Comparison of ENCODE assay signal across 10 mouse cellular contexts in the genomic region with DNA sequence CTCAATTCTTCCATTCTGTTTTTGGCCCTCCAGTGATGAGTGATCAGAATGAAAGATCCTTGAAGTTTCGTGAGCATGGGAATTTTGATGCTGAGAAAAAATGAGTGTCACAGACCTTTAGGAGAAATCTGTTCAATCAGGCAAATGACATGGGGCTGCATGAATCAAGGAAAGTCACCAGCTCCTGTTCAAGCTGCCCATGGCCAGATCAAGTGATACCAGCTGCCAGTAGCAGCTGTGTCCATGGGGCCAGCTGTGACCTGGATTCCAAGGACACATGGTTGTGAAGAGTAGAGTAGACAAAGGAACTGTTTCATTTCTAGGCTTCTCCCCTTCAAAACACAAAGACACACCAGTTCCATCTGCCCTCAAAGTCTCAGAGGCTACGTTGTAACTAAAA.
A peak's percentile ranks its signal among the peaks of the same experiment; 100 is the strongest.
DNase-seq lines count a peak whose midpoint lies in the region; ATAC-seq and TF ChIP-seq lines count a peak whose summit lies in the region.
"Had no signal": no experiment of that assay in that cellular context is flagged by ENCODE, and none has a peak within 500 bp of the region (broad histone marks: within the 10 kb centered on the region; RNA-seq: fewer than 3 reads in every experiment).

No protein-coding gene starts in this region.

- H3K27me3 ChIP-seq in heart, embryonic 12.5 days (replicated peaks): no peaks in the 10 kb centered on the region
- no peaks in the 10 kb centered on the region for H3K27me3 ChIP-seq in embryonic facial prominence, embryonic 13.5 days
- H3K27me3 ChIP-seq in kidney, postnatal 0 days (ENCODE audit: insufficient read depth, low read length): no peaks in the 10 kb centered on the region
- H3K27me3 ChIP-seq: liver, embryonic 15.5 days had no signal

- H3K9ac ChIP-seq in heart, embryonic 12.5 days: no peak overlapping the region
- H3K9ac ChIP-seq in embryonic facial prominence, embryonic 13.5 days: no peak overlapping the region
- no peak overlapping the region for H3K9ac ChIP-seq in kidney, postnatal 0 days (ENCODE audit: low read depth, low read length)
- H3K9ac ChIP-seq: liver, embryonic 15.5 days had no signal

- no peak for TF ChIP-seq CTCF in kidney, postnatal 0 days (IDR thresholded peaks at IDR 0.05; ENCODE audit: low read depth)

- WGBS in heart, embryonic 12.5 days: 35% methylated on average over 2 of the region's 2 CpGs
- 41% methylated on average over 2 of the region's 2 CpGs for WGBS in embryonic facial prominence, embryonic 13.5 days
- 68% methylated on average over 2 of the region's 2 CpGs for WGBS in kidney, postnatal 0 days

- no peaks in the 10 kb centered on the region for H3K36me3 ChIP-seq in heart, embryonic 12.5 days
- no peaks in the 10 kb centered on the region for H3K36me3 ChIP-seq in embryonic facial prominence, embryonic 13.5 days
- H3K36me3 ChIP-seq in kidney, postnatal 0 days (ENCODE audit: insufficient read depth, low read length): no peaks in the 10 kb centered on the region
- H3K36me3 ChIP-seq: liver, embryonic 15.5 days had no signal

- no peak overlapping the region for H3K4me3 ChIP-seq in heart, embryonic 12.5 days
- no peak overlapping the region for H3K4me3 ChIP-seq in embryonic facial prominence, embryonic 13.5 days
- H3K4me3 ChIP-seq in kidney, postnatal 0 days (replicated peaks; ENCODE audit: low read depth, low read length): no peak overlapping the region
- H3K4me3 ChIP-seq: liver, embryonic 15.5 days had no signal

- no peak overlapping the region for H3K4me2 ChIP-seq in heart, embryonic 12.5 days
- no peak overlapping the region for H3K4me2 ChIP-seq in embryonic facial prominence, embryonic 13.5 days
- H3K4me2 ChIP-seq in kidney, postnatal 0 days (ENCODE audit: low read length): no peak overlapping the region
- H3K4me2 ChIP-seq: liver, embryonic 15.5 days had no signal

- DNase-seq in heart, adult 9 months (ENCODE audit: low spot score in 2 of 2): no peak
- peak; percentile 89 for DNase-seq in Muller cell, postnatal 12 days (ENCODE audit: inconsistent ontology term)
- DNase-seq in kidney, postnatal 0 days (ENCODE audit: low spot score): no peak
- DNase-seq in spleen, postnatal 4 days (ENCODE audit: low spot score in 2 of 2): no peak
- DNase-seq: right cerebral cortex, postnatal 25 days had no signal

- peaks cover 54% of the 10 kb centered on the region for H3K4me1 ChIP-seq in heart, embryonic 12.5 days (replicated peaks)
- H3K4me1 ChIP-seq in embryonic facial prominence, embryonic 13.5 days: peaks cover 37% of the 10 kb centered on the region
- 0 out of 2 replicates have a peak, but pooled peaks cover 3% of the 10 kb centered on the region for H3K4me1 ChIP-seq in kidney, postnatal 0 days (replicated peaks; ENCODE audit: insufficient read depth, low read length)
- H3K4me1 ChIP-seq: liver, embryonic 15.5 days had no signal

- peak overlapping the region; percentile 89 for H3K27ac ChIP-seq in heart, embryonic 12.5 days (ENCODE audit: poor library complexity, severe bottlenecking)
- H3K27ac ChIP-seq in embryonic facial prominence, embryonic 13.5 days: peak overlapping the region; percentile 72
- no peak overlapping the region for H3K27ac ChIP-seq in kidney, postnatal 0 days

- H3K9me3 ChIP-seq in heart, embryonic 12.5 days (replicated peaks): no peaks in the 10 kb centered on the region
- H3K9me3 ChIP-seq in embryonic facial prominence, embryonic 13.5 days: no peaks in the 10 kb centered on the region
- no peaks in the 10 kb centered on the region for H3K9me3 ChIP-seq in kidney, postnatal 0 days (replicated peaks; ENCODE audit: low read length)
- H3K9me3 ChIP-seq: liver, embryonic 15.5 days had no signal

- ATAC-seq in heart, embryonic 12.5 days (ENCODE audit: insufficient number of reproducible peaks, low FRiP score): no peak
- ATAC-seq in embryonic facial prominence, embryonic 13.5 days (ENCODE audit: insufficient number of reproducible peaks, insufficient read depth, low FRiP score, low TSS enrichment, low read depth): no peak
- ATAC-seq in kidney, postnatal 0 days (replicated peaks; ENCODE audit: low FRiP score, low read depth): 0 out of 2 replicates have a peak, but pooled peaks have one; percentile 29
- ATAC-seq in inflammation-experienced regulatory T-cells, adult 6 months: no peak
- ATAC-seq in granulocyte monocyte progenitor cell, adult 5-6 weeks (replicated peaks; ENCODE audit: poor library complexity, severe bottlenecking): no peak
